Mouse (Mus musculus): ENCODE data around the gene Paox.
"Not testable (repeated sequence)": the region's sequence is repeated elsewhere in the genome, so short reads cannot be mapped to it uniquely, and the experiment has no call there.

Paox gene

GRCm38 (mm10) chr7:140120484-140120883 is 4.9 kb downstream of the Paox start:
- DNase-seq (ENCODE audit: low spot score in 2 of 2): no peak

DNA sequence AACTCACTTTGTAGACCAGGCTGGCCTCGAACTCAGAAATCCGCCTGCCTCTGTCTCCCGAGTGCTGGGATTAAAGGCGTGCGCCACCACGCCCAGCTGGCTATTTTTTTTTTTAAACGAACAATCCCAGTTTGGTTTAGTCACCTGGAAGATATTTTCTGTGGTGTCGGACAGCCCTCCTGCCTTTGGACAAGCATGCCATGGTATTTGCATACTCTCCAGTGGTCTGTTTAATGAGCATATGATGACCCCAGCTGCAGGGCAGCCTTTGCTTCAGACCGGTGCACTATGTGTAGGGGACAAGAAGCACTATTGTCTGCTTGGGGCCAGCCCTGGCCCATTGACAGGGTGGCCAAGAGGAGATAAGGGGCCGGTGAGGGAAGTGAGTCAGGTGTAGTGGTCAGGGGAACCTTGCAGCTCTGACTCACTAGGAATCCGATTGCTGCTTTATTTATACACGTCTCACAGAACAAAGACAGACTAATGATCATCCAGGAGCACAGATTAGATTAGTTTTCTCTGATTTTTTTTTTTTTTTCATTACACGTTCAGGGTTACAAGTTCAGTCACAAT is 5.8 kb downstream of the Paox start:
- no peak for DNase-seq (ENCODE audit: low spot score in 2 of 2)

DNA sequence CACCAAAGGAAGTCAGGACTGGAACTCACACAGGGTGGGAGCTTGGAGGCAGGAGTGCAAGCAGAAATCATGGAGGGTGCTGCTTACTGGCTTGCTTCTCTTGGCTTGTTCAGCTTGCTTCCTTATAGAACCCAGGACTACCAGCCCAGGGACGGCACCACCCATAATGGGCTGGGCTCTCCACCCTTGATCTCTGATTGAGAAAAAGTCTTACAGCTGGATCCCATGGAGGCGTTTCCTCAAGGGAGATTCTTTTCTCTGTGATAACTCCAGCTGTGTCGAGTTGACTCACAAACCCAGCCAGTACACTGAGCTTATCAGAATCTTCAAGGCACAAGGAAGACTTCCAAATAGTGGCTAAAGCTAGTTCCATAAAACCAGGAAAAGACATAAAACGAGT is 7.2 kb downstream of the Paox start:
- DNase-seq (ENCODE audit: low spot score in 2 of 2): no peak

- DNase-seq (ENCODE audit: low spot score in 2 of 2): no peak
These were observed 8.8 kb downstream of the Paox start for GRCm38 (mm10) chr7:140124382-140124781.

DNA sequence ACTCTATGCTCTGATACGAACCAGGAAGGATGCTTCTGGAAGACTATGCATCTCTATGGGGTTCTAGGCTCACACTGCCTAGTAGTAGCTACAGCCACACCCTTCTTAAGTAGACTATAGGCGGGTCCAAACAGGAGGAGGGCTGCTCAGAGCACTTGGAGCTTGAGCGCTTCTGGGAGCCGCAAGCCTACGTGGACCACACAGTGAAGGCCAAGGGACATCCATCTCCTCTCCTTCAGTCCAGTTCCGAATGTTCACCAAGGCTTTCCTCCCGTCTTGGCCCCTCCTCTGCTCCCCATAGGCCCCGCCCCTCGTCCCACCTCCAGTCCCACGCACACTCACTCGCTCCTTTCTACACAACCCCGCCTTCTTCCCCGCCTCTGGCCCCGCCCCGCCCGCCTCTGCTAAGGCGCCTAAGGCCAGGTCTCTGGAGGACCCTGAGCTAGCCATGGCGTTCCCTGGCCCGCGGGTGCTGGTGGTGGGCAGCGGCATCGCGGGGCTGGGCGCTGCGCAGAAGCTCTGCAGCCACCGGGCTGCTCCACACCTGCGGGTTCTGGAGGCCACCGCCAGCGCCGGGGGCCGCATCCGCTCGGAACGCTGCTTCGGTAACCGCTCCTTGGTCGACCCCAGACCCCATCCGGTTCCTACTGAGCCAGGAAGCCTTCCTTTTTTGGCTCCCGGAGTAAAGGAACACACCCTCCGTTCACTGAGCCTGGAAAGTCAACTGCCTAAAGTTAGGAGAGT is 9.9 kb downstream of the Paox start:
- peak; percentile 66 to 84 for DNase-seq (ENCODE audit: low spot score in 2 of 2)

DNA sequence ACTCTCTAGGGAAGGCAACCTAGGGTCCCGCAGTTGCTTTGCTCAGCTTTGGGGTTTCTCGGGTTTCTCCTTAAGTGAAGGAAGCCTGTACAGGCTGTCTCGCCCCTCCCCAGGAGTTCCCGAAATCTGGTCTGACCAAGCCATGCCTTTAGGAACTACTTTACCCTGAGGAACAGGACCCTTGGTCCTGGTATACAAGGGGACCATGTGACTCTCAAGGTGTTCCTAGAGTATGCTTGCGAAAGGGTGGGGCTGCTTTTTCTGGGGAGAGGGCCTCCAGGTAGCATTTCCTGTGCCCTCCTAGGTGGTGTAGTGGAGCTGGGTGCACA is 10.4 kb downstream of the Paox start:
- DNase-seq (ENCODE audit: low spot score in 2 of 2): no peak

DNA sequence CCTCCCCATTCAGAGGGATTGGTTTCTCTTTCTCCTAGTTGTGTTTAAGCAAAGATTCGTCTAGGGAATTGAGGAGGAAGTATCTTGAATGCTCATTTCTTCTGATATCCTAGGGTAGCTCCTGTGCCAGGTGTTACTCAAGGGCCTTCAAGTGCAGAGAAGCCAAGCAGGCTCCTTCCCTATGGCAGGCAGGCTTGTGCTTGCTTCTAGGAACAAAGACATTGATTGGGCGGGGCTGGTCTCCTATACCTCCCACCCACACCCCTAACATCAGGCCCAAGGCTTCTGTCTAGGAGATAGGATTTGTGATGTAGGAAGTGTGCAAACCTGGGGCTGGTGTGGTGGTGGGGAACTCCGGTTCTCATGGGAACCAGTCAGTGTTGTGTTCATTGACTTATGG is 11.3 kb downstream of the Paox start:
- DNase-seq (ENCODE audit: low spot score in 2 of 2): no peak

GRCm38 (mm10) chr7:140127911-140128310 is 12.3 kb downstream of the Paox start:
- no peak for DNase-seq (ENCODE audit: low spot score in 2 of 2)

DNA sequence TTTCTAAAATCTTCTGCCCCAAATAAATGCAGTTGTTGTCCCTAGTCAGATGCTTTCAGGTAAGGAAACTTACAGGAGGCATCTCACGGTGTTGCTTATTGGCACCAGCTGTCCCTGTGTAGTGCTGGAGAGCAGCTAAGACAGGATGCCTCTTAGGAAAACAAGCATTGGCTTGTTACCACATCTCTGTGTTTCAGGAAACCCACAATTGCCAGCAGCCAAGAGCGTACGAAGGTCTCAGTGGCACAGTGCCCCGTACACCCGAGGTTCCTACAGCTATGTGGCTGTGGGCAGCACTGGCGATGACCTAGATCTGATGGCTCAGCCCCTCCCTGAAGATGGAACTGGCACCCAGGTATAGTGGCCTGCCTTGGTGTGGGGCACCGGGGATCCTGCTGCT is 16.6 kb downstream of the Paox start:
- DNase-seq (ENCODE audit: low spot score in 2 of 2): not testable (repeated sequence)

DNA sequence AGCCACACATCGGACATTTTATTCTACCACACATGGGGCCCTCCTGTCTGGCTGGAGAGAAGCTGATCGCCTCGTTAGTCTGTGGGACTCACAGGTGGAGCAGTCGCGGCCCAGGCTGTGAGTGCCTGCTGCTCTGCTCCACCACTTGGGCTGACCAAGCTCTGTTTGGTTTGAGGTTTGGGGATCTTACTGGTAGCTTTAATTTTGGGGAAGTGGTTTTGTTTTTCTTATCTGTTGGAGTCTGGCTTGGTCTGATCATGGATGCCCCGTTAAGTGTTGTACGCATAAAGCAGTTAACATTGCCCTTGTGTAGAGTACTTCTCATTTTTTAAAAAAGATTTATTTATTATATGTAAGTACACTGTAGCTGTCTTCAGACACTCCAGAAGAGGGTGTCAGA is 18.4 kb downstream of the Paox start:
- not testable (repeated sequence) for DNase-seq (ENCODE audit: low spot score in 2 of 2)

DNA sequence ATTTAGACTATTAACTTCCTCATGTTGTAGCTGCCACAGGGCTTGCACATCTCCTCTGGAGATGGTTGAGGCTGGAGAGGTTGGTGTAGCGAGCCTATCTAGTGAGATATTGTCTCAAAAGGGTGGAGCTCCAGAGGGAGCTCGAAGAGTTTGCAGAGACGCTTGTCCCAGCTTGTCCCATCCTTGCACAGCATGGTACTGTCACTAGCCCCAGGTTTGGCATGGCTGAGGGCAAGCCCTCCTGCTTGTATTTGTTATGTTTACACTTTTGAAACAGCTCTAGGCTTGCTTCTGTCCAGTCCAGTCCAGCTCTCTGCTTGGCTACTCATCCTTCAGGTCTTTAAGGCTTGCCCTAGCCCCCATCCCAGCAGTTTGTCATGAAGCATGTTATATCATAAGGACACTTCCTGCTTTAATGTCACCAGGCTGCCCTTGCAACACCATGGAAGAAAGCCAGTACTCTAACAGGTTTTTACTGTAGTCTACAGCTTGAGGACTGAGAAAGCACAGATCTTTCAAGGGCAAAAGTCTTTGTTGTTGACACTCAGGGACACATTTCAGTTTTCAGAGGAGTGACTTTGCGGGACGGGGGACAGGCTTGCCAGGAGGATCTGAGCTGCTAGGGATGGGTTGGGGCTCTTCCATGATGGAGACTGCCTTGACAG is 19.6 kb downstream of the Paox start:
- DNase-seq (ENCODE audit: low spot score in 2 of 2): no peak

DNA sequence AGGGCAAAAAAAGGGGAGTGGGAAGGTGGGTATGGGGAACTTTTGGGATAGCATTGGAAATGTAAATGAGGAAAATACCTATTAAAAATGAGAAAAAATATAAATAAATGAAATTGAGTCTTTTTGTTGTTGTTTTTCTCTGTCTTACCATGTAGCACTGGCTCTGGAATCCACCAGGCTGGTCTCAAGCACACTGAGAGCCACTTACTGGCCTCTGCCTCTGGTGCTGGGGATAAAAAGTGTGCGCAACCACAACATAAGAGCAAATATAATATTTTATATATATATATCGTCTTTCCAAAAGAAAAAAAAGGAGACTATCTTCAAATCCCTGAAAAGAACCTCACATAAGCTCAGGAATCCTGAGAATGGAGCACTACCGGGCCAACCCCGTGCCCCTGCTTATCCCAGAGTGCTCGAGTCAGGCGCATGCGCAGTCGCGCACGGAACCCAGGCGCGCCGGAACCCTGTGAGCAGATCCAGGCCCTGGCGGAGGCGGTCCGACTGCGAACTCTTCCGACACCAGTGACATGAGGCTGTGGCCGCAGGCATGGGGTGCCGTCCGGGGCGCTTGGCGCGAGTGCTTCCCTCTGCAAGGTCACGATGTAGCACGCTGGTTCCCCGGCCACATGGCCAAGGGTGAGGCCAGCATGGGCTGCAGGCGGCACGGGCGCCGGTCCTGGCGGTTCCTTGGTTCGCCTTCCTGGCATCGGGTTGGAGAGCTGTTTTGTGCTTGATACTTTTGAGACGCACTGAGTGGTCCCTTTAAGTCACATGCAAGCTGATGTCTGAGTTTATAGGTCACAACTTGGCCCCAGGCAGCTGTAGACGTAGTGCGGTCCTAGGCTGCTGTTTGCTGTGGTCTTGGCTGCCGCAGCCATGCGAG is 21.8 kb downstream of the Paox start, which contains the start of gene Mtg1:
Gene Mtg1, plus strand, starts transcription at position 430 of the 886 bp plus-strand sequence.
- DNase-seq (ENCODE audit: low spot score in 2 of 2): peak; percentile 96 to 98

GRCm38 (mm10) chr7:140138021-140138310 is 22.4 kb downstream of the Paox start:
- no peak for DNase-seq (ENCODE audit: low spot score in 2 of 2)

- DNase-seq (ENCODE audit: low spot score in 2 of 2): peak in 1 of 2 experiments; percentile 50
These were observed 25.8 kb downstream of the Paox start for GRCm38 (mm10) chr7:140141350-140141749.

GRCm38 (mm10) chr7:140144550-140144949 is 29.0 kb downstream of the Paox start:
- DNase-seq (ENCODE audit: low spot score in 2 of 2): no peak

- peak in 1 of 2 experiments; percentile 59 for DNase-seq (ENCODE audit: low spot score in 2 of 2)
These were observed 37.8 kb downstream of the Paox start for GRCm38 (mm10) chr7:140153383-140153782.

- no peak for DNase-seq (ENCODE audit: low spot score in 2 of 2)
These were observed 38.2 kb downstream of the Paox start for GRCm38 (mm10) chr7:140153829-140154217.

GRCm38 (mm10) chr7:140154218-140154927 is 38.8 kb downstream of the Paox start, which contains the start of gene Sprn:
TSS of gene Sprn (minus strand) at chr7:140154877.
- DNase-seq (ENCODE audit: low spot score in 2 of 2): peak; percentile 31 to 37

- DNase-seq (ENCODE audit: low spot score in 2 of 2): no peak
These were observed 44.8 kb downstream of the Paox start for GRCm38 (mm10) chr7:140160363-140160762.

DNA sequence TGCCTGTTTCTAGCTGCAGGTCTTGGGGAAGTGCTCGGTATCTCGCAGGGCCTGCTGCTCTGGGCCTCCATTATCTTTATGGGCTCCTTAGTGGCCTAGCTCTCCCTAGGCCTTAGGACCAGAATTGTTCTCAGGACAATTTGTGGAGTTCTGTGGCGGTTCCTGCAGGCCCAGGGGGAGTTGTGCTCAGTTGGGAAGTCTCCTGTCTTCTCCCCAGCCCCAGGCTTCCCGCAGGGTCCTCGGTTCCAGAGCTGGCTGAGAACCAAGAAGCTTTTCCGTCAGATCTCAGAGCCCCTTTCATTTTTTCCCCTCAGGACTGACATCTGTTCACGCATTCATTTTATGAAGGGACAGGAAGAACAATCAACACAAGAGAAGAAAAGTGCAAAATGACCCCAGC is 49.1 kb downstream of the Paox start, which contains the start of gene Olfr522:
Gene Olfr522, minus strand, starts transcription at position 101 of the 400 bp plus-strand sequence.
- DNase-seq (ENCODE audit: low spot score in 2 of 2): no peak

DNA sequence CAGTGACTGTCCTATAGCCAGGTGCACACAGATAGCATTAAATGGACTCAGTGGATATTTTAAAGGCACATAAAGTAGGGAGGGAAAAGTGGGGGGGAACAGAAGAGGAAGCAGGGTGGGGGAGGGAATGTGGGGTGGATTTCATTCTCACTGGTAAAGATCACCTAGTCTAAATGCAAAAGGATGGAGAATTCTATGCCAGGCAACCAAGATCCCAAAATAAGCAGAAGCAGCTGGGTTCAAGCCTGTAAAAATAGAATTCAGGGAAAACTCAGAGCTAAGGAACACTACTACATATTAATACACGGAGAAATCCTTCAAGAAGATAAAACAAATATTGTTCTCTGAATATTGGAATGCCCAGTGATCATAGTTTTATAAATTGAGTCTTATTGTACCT is 52.4 kb downstream of the Paox start:
- DNase-seq (ENCODE audit: low spot score in 2 of 2): no peak

Data from cerebellum, postnatal 4 days (tissue).